Mouse (Mus musculus) cerebellum, adult 18-20 months (tissue): ENCODE results near the gene Pou6f1.
A peak's percentile ranks its signal among the peaks of the same experiment; 100 is the strongest.
"Not testable (repeated sequence)": the region's sequence is repeated elsewhere in the genome, so short reads cannot be mapped to it uniquely, and the experiment has no call there.

Source experiments
- DNase-seq, 2 experiments: peaks; one replicate each; pipeline ENCODE4 v3.0.0; 2021

The Pou6f1 gene

DNA sequence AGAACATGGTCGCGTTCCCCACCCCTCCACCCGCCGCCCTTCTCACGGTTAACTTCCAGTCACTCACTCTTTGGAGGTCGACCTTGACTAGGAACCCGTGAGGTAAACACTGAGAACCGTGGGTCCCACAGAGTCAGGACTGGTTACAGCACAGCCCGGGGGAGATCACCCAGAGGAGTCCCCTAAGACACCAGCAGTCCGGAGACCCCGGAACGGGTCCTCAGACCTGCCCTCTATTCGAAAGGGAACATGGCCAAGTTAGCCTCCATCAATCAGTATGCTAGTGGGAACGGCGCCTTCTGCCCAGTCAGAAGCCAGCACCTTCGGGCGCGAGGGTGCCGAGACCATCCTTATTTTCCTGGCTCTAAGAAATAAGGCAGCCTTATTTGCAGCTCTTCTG, 16.4 kb upstream of the Pou6f1 start:
- DNase-seq: no peak

DNA sequence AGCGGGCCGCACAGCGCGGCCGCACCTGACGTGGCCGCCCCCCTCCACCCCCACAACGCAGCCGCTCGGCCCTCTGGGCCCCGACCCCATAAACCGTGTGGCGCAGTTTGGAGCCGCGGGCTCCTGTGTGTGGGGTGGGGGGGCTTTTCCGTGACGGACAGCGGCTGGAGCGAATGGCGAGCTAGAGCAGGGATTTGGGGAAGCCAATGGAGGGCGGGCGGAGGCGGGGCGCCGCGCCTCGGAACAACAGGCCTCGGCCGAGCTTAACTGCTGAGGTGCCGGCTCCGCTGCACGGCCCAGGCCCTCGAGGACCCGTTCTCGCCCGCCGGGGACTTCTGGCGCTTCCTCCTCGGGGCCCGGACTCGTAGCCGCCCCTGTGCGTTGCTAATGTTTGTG, 16.0 kb upstream of the Pou6f1 start:
- peak; percentile 80 to 86 for DNase-seq

DNA sequence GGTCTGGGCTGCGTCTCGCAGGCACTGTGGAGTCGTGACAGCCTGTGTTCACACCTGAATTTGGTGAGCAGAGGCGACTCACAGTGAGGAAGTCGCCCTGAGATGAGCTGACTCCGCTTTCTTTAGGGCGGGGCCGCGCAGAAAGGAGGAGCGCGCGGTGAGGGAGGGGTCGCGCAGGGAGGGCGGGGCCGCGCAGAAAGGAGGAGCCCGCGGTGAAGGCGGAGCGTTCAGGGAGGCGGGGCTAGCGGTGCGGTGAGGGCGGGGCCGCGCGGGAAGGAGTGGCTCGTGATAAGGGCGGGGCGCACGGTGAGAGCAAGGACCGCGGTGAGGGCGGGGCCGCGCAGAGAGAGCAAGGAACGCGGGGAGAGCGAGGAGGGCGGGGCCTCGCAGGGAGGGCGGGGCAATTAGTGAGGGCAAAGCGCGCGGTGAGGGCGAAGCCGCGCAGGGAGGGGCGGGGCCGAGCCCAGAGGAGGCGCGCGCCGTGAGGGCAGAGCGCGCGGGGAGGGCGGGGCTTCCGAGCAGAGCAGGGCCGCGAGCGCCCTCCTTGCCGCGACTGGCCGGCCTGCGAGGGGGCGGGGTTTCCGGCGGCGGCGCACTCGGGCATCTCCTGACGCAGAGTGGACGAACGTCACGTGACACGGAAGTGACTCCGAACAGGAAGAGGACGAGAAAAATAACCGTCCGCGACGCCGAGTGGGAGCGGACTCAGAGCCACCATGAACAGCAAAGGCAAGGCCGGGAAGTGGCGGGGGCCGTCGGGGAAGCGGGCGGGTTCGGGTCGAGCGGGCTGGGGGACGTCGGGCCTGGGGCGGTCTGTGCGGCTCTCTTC, 15.4 kb upstream of the Pou6f1 start, which contains the start of gene Dazap2:
Gene Dazap2 (plus strand): TSS at position 354 of the 829 bp plus-strand sequence.
- DNase-seq: peak; percentile 98 to 99

DNA sequence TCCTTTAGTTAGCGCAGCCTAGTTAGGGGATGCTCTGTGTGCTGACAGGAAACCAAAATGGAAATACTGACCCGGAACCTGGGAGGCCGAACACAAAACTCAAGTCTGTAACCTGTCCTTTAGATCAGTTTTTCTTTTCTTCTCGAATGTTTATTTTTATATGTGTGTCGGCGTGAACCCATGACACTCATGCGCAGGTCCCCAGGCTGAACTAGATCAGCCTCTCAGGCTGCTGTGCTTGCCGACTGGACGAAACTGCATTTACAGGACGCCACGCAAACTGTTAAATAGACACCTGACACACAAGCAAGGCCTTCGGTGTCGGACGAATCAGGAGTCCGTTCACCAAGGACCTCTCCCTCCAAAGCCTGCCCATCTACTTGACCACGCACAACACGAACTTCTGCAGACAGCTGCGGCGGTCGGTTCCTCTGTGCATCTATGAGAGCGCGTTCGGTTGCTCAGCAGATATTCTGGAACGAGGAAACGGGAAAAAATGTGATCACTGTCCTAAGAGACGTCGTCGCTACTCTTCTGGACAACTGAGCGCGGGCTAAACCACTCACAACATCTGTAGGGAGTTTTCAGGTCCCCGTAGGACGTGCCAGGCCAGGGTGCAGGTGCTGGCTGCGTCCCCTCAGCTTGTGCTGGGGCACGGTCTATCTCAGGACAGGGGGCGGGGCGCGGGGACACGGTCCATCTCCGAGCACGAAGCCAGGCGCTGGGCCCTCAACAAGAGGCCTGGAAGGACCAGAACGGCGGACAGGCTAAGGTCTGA, 14.6 kb upstream of the Pou6f1 start:
- DNase-seq: peak in 1 of 2 experiments; percentile 78

DNA sequence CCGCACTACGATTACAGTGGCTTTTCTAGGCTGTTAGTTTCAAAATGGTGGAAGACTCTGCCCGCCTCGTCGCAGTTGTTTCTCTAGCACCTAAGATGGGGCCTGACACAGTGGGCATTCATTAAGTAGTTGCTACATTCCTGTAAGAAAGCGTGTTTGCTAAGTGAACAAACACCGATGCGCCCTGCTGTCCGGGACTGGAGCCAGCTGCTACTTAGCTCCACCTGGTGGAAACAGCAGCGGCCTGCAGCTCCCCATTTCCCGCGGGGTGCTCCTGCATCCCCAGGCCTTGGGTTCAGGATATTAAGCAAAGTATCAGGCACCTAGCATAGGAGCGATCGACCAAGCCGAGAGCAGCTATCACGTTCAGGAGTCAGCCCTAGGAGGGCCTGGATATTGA, 13.8 kb upstream of the Pou6f1 start:
- peak; percentile 77 to 89 for DNase-seq

DNA sequence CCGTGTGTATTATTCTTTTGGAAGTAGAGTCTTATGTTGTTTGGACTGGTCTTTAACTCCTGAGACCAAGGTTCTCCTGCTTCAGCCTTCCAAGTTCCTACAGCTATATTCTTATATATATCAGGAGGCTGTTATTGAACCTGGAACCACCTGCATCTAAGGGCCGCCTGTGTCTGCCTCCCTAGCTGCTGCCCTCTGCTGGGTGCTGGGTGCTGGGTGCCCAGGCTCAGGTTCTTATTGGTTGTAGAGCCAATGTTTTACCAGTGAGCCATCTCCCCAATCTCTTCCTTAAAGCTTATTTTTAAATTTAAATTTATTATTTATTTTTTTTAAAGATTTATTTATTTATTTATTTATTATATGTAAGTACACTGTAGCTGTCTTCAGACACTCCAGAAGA, 12.6 kb upstream of the Pou6f1 start:
- peak in 1 of 2 experiments; percentile 25 for DNase-seq

DNA sequence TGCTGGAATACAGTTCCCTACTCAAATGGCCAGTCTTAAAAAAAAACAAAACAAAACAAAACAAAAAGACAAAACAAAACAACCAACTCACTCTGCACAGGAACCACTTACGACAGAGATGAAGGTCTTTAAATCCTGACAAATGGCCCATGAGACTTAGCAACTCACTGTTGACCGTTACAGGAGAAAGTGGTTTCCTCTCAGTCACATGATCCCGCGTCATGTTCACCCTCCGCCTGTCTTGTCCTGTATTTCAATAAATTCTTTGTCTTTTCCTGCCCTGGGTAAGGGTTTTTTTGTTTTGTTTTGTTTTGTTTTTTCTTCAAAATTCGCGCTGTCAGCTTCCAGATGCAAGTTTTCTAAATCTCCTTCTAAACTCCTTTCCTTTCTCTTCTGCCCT, 12.2 kb upstream of the Pou6f1 start:
- DNase-seq: no peak

DNA sequence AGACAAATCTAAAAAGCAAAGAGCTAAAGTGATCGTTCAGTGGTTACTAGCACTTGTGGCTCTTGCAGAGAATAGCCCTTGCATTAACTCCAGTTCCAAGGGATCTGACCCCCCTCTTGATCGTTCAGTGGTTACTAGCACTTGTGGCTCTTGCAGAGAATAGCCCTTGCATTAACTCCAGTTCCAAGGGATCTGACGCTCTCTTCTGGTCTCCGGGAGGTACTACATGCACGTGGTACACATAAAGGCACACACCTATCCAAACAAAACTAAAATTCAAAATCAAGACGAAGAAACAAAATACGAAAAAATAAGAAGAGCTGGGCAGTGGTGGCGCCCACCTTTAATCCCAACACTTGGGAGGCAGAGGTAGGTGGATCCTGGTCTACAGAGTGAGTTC, 6.9 kb upstream of the Pou6f1 start:
- not testable (repeated sequence) for DNase-seq

DNA sequence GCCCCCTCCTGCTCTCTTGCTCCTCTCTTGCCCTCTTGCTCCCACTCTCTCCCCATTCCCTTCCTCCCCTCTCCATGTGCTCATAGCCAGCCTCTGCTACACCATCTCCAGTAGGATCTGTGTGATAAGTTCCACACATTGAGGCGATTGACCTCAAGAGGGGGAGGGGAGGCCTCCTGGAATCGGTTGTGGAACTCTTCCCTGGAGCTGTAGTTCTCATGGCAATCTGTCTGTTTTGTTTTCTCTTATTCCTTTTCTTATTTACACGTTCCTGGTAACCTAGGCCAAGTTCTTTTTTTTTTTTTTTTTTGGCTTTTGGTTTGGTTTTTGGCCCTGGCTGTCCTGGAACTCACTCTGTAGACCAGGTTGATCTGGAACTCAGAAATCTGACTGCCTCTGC, 1.9 kb upstream of the Pou6f1 start:
- DNase-seq: no peak

DNA sequence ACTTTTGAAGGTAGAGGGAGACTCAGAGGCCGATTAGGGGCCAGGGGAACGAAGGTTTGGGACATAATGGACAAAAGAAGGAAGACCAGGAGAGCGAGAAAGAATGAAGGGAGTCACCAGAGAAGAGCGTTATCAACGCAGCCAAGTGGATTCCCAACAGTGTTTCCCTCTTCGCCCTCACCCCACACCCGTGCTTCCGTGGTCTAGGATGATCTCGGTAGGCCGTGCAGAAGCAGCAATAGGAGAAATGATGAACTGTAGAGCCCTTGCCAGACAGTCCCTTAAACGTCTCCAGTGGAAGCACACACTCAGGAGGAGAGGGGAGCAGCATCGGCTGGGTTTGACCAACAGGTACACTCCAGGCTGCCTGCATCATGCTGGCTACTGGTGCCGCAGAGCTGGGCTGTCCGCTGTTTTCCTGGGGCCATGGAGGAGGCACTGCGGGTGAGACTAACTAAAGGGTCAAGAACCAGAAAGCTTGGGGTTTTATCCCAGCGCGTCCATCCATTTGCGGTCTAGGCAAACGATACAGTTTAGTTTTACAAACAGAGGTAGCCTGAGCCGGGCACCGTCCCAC, 1.0 kb upstream of the Pou6f1 start:
- DNase-seq: peak; percentile 15 to 30

DNA sequence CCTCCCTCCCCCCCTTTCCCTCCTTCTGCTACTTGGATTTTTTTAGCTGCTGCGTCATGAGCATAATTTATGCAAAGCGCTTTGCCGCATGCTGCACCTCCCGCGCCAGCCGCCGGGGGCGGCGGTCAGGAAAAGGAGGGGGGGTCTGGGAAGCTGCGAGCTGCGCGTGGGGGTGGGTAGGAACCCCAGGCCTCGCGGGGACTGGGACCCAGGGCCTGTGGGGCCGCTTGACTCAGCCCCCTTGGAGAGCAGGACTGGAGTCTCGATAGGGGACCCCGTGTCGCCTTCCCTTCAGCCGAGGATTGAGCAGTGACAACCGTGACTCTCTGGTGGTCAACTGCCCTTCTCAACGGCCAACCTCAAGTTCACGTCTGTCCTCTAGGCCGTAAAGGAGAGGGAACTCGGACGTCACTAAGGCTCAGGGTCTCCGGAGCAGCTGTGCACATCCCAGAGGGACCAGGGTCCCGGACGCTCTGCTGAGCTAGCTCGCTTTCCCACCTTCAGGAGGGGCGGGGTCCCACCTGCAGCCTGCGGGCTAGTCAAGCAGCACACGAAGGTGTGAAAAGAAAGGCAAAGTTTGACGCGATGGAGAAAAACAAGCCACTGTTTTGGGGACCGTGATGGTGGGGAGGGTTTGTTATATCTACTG, 387 bp upstream of the Pou6f1 start:
- peak in 1 of 2 experiments; percentile 76 for DNase-seq

DNA sequence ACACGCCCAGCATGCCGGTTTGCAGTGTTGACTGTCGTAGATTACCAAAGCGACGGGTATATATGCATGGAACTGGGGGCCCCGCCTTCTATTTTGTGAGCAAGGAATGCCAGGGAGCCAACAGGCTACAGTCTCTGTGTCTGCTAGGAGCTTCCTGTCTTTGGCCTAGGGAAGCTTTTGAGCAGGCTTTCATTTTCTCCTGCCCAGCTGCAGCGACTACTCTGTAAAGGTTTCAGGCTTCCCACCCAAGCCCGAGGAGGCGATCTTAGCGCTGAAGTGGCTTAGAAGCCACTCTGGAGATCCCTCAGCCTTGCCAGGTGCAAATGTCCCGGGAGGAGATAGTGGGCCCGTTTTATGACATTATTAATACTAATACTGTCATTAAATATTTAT, 905 bp downstream of the Pou6f1 start:
- peak; percentile 41 to 49 for DNase-seq

DNA sequence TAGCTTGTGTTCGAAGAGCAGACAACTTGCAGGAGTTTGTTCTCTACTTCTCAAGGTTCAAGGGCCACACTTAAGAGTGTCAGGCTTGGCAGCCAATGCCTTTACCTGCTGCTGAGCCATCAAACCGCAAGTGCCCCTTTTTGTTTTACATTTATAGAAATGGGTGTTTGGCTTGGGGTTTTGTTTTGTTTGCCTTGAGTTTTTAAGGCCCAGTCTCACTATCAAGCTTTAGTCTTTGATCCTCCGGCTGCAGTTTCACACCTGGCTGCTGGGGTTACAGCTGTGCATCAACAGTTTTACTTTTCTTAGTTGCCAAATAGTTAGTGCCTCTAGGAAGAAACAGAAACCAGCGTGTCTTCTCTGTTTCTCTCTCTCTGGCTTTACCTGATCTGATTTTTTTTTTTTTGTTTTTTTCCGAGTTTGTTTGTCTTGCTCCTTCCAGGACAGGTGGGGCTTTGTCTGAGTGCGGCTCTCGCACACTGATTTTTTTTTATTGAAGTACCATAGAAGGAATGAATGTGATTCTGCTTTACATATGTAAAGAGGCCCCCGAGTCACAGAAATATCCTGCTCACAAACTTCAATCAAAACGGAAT, 1.4 kb downstream of the Pou6f1 start:
- DNase-seq: no peak

DNA sequence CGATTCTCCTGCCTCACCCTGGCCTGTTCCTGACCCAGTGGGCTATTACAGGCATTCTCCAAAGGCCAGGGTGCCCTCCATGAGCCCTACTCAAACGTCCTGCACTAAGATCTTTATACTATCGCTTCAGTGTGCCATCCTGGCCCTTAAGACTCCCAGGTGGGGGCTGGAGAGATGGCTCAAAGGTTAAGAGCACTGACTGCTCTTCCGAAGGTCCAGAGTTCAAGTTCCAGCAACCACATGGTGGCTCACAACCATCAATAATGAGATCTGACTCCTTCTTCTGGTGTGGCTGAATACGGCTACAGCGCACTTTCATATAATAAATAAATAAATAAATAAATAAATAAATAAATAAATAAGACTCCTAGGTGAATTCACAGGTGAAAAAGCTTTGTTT, 7.0 kb downstream of the Pou6f1 start:
- no peak for DNase-seq

DNA sequence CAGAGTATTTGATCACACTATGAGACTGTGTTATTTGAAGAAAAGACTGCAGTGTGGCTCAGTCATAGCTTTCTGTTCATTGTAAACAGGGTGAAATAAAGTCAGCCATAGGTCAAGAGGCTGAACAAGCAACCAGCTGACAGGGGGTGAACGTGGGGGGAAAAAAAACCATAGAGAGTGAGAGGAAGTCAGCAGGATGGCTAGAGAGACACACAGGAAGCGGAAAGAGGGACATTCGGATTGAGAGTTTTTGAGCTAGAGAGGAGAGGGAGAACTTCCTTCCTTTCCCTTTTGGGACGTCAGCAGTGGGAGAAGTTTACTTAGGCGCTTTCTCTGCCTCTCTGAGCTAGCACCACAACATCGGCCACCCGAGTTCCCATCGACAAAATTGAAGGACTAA, 9.3 kb downstream of the Pou6f1 start:
- DNase-seq: no peak

DNA sequence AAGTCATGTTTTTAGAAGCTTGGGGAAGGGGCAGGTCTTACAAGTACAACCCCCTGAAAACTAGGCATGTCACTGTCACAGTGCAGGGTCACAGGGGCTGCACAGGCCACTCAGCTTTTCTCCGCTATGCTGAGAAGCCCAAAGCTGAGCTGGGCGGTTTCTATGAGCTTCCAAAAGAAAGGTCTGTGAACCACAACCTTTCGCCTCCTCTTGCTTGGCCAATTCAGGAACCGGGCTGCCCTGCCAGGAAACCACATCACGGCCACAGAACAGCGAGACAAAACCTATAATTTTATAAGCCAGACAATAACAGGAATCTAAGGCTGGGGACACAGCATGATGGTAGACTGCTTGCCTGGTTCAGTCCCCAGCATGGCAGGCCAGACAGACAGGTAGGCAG, 11.5 kb downstream of the Pou6f1 start:
- DNase-seq: no peak

DNA sequence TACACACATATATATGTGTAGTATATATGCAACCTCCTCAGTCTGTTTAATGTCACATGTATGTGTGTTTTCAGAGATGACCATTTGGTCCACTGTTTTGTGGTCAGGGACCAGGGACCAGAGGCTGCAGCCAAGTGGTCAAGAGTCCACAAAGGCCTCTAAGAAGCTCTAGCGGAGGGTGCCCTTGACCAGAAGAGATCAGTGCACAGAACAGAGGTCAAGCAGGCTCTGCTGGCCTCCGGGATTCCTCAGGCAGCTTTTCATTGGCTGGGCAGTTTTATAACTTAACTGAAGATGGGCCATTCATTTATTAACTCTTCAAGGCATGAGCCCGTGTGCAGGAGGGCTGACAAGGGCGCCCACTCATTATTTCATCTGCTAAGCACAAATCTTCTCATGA, 12.6 kb downstream of the Pou6f1 start:
- DNase-seq: no peak

DNA sequence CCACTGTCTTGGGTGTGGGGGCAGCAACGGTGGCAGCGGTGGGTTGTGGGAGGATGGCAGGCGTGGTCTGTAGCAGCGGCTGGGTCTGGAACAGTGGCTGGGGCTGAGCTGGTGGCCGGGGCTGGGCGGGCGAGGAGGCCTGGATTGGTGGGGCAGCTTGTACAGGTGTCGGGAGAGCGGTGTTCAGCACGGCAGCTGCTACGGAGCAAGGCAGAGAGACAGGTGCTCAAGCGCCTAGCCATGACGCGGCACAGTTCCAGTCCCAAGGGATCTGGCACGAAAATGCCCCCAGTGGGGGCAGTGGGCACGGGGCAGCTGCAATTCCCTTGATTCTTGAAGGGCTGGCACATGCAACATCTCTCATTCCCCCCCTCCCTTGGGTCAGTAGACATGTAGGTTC, 13.9 kb downstream of the Pou6f1 start:
- no peak for DNase-seq

DNA sequence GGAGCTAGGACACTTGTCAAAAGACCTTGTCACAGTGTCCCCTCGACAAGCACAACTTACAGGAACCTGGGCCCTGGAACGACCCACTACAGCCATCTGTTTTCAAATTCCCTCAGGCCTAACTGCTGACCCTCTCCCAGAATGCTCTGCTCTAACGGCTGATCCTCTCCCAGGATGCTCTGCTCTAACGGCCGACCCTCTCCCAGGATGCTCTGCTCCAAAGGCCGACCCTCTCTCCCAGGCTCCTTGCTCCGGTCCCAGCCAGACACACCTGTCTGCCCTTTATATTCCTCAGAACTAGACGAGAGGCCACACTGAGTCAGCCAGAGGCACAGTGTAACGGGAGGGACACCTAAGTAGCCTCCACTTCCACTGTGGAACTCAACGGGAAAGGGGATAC, 19.7 kb downstream of the Pou6f1 start:
- no peak for DNase-seq

DNA sequence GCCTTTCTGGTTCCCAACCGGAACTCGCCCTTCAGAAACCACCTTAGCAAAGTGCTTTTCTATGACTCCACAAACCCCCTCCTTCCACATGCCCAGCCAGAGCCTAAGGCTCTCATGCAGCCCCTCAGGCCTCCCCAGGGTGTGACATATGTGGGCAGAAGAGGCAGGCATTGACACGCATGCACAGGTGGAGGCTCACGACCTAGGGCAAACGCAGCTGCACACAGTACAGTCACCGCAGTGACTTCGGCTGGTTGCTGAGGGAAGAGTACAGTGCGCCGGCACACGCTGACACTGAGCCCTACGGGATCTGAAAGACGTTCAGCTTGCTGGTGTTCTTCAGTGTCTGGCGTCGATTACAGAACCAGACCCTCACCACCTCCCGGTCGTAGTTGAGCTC, 21.8 kb downstream of the Pou6f1 start:
- no peak for DNase-seq

DNA sequence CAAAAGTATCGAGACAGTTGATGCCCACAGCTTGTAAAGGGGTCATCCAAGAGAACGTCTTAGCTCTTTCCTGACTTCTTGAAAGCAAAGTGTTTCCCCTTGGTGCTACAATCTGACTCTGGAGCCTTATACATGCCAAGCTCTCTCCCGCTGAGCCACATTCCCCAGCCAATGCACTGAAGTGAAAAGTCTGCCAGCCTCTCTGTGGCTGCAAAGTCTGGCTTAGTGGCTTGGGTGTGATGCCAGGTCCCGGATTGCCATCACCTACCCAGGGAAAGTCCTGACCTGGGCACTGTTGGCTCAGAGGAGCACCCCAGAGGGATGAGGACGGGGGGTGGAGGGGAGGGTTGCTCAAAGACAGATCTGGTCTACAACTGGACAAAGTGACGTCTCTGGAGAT, 23.0 kb downstream of the Pou6f1 start:
- no peak for DNase-seq

DNA sequence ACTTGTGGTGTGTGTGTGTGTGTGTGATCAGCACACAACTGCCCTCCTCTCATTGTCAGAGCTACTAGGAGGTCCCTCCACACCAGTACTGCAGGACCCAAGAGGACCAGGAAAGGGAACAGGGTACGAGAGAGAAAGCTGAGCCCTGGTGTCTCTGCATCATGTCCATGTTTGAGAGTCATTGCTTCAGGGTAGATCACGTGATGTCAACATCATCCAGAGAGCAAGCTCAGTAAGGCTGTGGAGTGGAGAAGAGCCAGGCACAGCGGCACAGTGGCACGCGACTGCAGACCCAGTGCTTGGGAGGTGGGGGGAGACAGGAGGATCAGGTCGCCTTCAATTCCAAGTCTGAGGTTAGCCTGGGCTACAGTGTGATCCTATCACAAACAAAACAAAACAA, 23.4 kb downstream of the Pou6f1 start:
- no peak for DNase-seq

DNA sequence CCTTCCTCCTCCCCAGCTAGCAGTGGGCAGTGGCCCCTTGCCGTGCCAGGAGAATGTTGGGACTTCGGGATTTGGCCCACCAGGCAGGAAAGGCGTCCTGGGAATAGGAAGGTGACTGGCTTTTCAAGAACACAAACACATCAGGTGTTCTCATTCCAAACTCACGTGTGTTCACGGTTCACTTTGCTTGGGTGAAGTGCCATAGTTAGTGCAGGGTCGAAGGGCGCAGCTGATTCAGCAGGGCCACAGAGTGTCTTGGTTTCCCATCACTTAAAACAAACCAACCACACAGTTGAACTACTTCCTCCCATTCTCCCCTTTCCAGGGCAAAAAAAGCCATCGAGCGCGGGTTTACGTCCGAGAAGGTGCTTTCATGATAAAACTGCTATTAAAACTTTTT, 24.4 kb downstream of the Pou6f1 start:
- DNase-seq: no peak
